Mouse (Mus musculus): ENCODE results near the gene Col5a1.

DNA sequence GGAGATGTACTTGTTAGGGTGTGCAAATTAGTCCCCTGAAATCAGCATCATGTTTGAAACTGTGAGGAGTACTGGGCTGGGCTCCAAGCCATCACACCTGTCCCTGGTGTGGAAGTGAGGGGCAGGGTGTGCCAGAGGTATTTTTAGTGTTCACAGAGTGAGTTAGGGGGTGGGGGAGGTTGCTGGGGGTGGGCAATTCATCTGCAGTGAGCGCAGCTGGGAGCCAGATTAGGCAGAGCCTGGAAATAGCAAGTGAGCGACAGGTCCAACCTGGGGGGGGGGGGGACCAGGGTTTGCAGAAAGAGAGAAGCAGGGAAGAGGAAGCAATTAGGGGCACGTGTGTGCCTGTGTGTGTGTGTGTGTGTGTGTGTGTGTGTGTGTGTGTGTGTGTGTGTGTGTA is 89.6 kb downstream of the Col5a1 start:
- TF ChIP-seq GATA1 (IDR thresholded peaks at IDR 0.05; ENCODE audit: borderline replicate concordance, low read length) = no peak
- no peak for TF ChIP-seq FLI1 (IDR thresholded peaks at IDR 0.05; ENCODE audit: low read length)

All from megakaryocyte, embryonic 14.5 days (primary cell).